In the genomic region with DNA sequence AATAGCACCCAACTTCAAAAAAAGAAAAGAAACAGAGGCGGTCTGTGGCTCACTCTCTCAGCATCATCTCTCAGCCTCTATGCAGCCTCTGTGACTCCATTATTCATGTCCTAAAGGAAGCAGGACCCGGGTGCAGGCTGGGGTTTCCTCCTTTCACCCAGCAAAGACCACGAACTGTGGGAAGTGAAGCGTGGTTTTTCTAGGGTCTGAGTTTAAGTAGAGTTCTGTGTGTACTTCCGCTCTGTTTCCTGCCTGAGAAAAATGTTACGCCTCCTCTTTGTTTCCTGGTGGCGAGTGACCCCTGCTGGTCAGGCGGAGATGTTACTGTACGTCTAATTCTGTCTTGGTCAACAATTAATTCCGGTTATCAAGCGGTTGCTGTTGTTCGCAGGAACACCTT, we compare ENCODE assay signal across 8 mouse cellular contexts.
DNase-seq lines count a peak whose midpoint lies in the region; ATAC-seq and TF ChIP-seq lines count a peak whose summit lies in the region.

No protein-coding gene starts in this region.

- no peak for TF ChIP-seq EP300 in lung, postnatal 0 days (IDR thresholded peaks at IDR 0.05)

- H3K27ac ChIP-seq in cerebellum, adult 2 months (ENCODE audit: insufficient read depth, low read length): no peak overlapping the region
- no peak overlapping the region for H3K27ac ChIP-seq in hindbrain, embryonic 11.5 days (ENCODE audit: low read depth, low read length)
- no peak overlapping the region for H3K27ac ChIP-seq in lung, postnatal 0 days (ENCODE audit: low read length)

- no peak overlapping the region for H3K9ac ChIP-seq in hindbrain, embryonic 11.5 days (ENCODE audit: low read depth, low read length)
- 0 out of 2 replicates have a peak overlapping the region, but pooled peaks have one; percentile 23 for H3K9ac ChIP-seq in lung, postnatal 0 days (replicated peaks; ENCODE audit: low read depth)

- H3K4me3 ChIP-seq in cerebellum, adult 2 months (replicated peaks; ENCODE audit: insufficient read depth, low read depth, low read length): peak overlapping the region; percentile 46
- no peak overlapping the region for H3K4me3 ChIP-seq in hindbrain, embryonic 11.5 days (ENCODE audit: low read depth, low read length)
- peak overlapping the region; percentile 24; the same call in 1 of the 2 replicates for H3K4me3 ChIP-seq in lung, postnatal 0 days (ENCODE audit: low read depth, low read length)

- ATAC-seq in hindbrain, embryonic 11.5 days (ENCODE audit: low FRiP score): peak; percentile 68; the same call in 1 of the 2 replicates
- peak; percentile 46 for ATAC-seq in lung, postnatal 0 days

- H3K9me3 ChIP-seq in hindbrain, embryonic 11.5 days (ENCODE audit: control insufficient read depth, low read length): no peaks in the 10 kb centered on the region
- no peaks in the 10 kb centered on the region for H3K9me3 ChIP-seq in lung, postnatal 0 days (ENCODE audit: low read length)

- H3K36me3 ChIP-seq in hindbrain, embryonic 11.5 days (ENCODE audit: control insufficient read depth, insufficient read depth, low read length): no peaks in the 10 kb centered on the region
- no peaks in the 10 kb centered on the region for H3K36me3 ChIP-seq in lung, postnatal 0 days (ENCODE audit: insufficient read depth, low read length)

- TF ChIP-seq CTCF in cerebellum, adult 2 months (IDR thresholded peaks at IDR 0.05; ENCODE audit: borderline replicate concordance, insufficient read depth, low read depth, low read length): peak; percentile 91
- TF ChIP-seq CTCF in lung, postnatal 0 days (IDR thresholded peaks at IDR 0.05): peak; percentile 94

- H3K4me1 ChIP-seq in cerebellum, adult 2 months (ENCODE audit: control insufficient read depth, insufficient read depth, low read length): no peaks in the 10 kb centered on the region
- H3K4me1 ChIP-seq in hindbrain, embryonic 11.5 days (replicated peaks; ENCODE audit: control insufficient read depth, insufficient read depth, low read length): no peaks in the 10 kb centered on the region
- no peaks in the 10 kb centered on the region for H3K4me1 ChIP-seq in lung, postnatal 0 days (ENCODE audit: insufficient read depth, low read depth, low read length)

- no peaks in the 10 kb centered on the region for H3K27me3 ChIP-seq in cerebellum, adult 2 months (ENCODE audit: control insufficient read depth, insufficient read depth, low read length)
- no peaks in the 10 kb centered on the region for H3K27me3 ChIP-seq in hindbrain, embryonic 11.5 days (ENCODE audit: control insufficient read depth, insufficient read depth, low read length)
- H3K27me3 ChIP-seq in lung, postnatal 0 days (replicated peaks; ENCODE audit: insufficient read depth, low read length): no peaks in the 10 kb centered on the region

- no peak for TF ChIP-seq POLR2A in cerebellum, adult 2 months (IDR thresholded peaks at IDR 0.05; ENCODE audit: borderline replicate concordance, insufficient read depth, low read length)

- peak; percentile 72 for DNase-seq in MEL-GATA-1-ER (ENCODE audit: extremely low read depth, low read depth)
- DNase-seq in cerebellum, adult 2 months: peak; percentile 59 to 71
- DNase-seq in frontal cortex, adult 2 months (ENCODE audit: extremely low spot score in 1 of 2, low spot score in 1 of 2): peak; percentile 28 to 81
- peak; percentile 84 for DNase-seq in hindbrain, embryonic 11.5 days (ENCODE audit: low spot score)
- DNase-seq in layer of hippocampus, adult 9-11 months: peak; percentile 48
- peak; percentile 87 for DNase-seq in lung, postnatal 0 days (ENCODE audit: low spot score)
- peak; percentile 68 for DNase-seq in ovary, postnatal 14 days (ENCODE audit: low spot score)
- DNase-seq in thymus, postnatal 14 days: peak; percentile 82

- 9% methylated on average over 12 of the region's 12 CpGs for WGBS in cerebellum, adult 2 months
- WGBS in hindbrain, embryonic 11.5 days: 24% methylated on average over 12 of the region's 12 CpGs
- WGBS in lung, postnatal 0 days: 9% methylated on average over 12 of the region's 12 CpGs

- no peak overlapping the region; the same call in 1 of the 2 replicates for H3K4me2 ChIP-seq in hindbrain, embryonic 11.5 days (replicated peaks; ENCODE audit: low read depth, low read length)
- peak overlapping the region; percentile 62 for H3K4me2 ChIP-seq in lung, postnatal 0 days (replicated peaks; ENCODE audit: low read depth, low read length)
